Mouse (Mus musculus): ENCODE data around the gene Myo16. TPM values are rescaled to one million over a fixed set of nuclear protein-coding genes. Genes with fewer than 3 reads are reported as not detected.

Myo16 gene
- total RNA-seq, 2 experiments from 2014 or later = 4.8 to 7.5 TPM

- peak; percentile 53 to 65 for DNase-seq
- intact Hi-C loops (cut with DNase I) = loop anchor here (5.0 kb wide), 1 partner anchor 55 kb away; no protein-coding TSS in a partner anchor
These were observed 433.4 kb downstream of the Myo16 start for GRCm38 (mm10) chr8:10586956-10587744.

GRCm38 (mm10) chr8:10589422-10589933, 435.8 kb downstream of the Myo16 start:
- no peak for DNase-seq
- intact Hi-C loops (cut with DNase I) = loop anchor here (5.0 kb wide), 1 partner anchor 53 kb away; no protein-coding TSS in a partner anchor

GRCm38 (mm10) chr8:10592917-10593316, 439.2 kb downstream of the Myo16 start:
- no peak for DNase-seq
- intact Hi-C loops (cut with DNase I) = loop anchor here (5.0 kb wide), 1 partner anchor 34 kb away; no protein-coding TSS in a partner anchor

GRCm38 (mm10) chr8:10596353-10596752, 442.6 kb downstream of the Myo16 start:
- DNase-seq = no peak
- intact Hi-C loops (cut with DNase I) = no loop called here

- intact Hi-C loops (cut with DNase I) = no loop called here
- DNase-seq = no peak
These were observed 443.9 kb downstream of the Myo16 start for GRCm38 (mm10) chr8:10597595-10597994.

GRCm38 (mm10) chr8:10598889-10599288, 445.2 kb downstream of the Myo16 start:
- DNase-seq = no peak
- intact Hi-C loops (cut with DNase I) = no loop called here

GRCm38 (mm10) chr8:10606028-10606815, 452.5 kb downstream of the Myo16 start:
- no peak for DNase-seq
- intact Hi-C loops (cut with DNase I) = no loop called here

GRCm38 (mm10) chr8:10606816-10607209, 453.1 kb downstream of the Myo16 start:
- intact Hi-C loops (cut with DNase I) = no loop called here
- DNase-seq = no peak

- no peak for DNase-seq
- intact Hi-C loops (cut with DNase I) = no loop called here
These were observed 457.9 kb downstream of the Myo16 start for GRCm38 (mm10) chr8:10611636-10612035.

- DNase-seq = peak in 1 of 2 experiments; percentile 19
- intact Hi-C loops (cut with DNase I) = no loop called here
These were observed 459.7 kb downstream of the Myo16 start for GRCm38 (mm10) chr8:10613371-10613770.

GRCm38 (mm10) chr8:10619689-10620088, 466.0 kb downstream of the Myo16 start:
- intact Hi-C loops (cut with DNase I) = no loop called here

GRCm38 (mm10) chr8:10625262-10625661, 471.6 kb downstream of the Myo16 start:
- intact Hi-C loops (cut with DNase I) = loop anchor here (5.0 kb wide), 1 partner anchor 33 kb away; no protein-coding TSS in a partner anchor

More at GRCm38 (mm10) chr8:10619689-10620088, 466.0 kb downstream of the Myo16 start:
- no peak for DNase-seq

GRCm38 (mm10) chr8:10628725-10629124, 475.0 kb downstream of the Myo16 start:
- intact Hi-C loops (cut with DNase I) = loop anchor here (5.0 kb wide), 1 partner anchor 36 kb away; no protein-coding TSS in a partner anchor
- DNase-seq = no peak

More at GRCm38 (mm10) chr8:10625262-10625661, 471.6 kb downstream of the Myo16 start:
- no peak for DNase-seq

- DNase-seq = no peak
- intact Hi-C loops (cut with DNase I) = loop anchor here (5.0 kb wide), 1 partner anchor 38 kb away; no protein-coding TSS in a partner anchor
These were observed 476.2 kb downstream of the Myo16 start for GRCm38 (mm10) chr8:10629862-10630261.

GRCm38 (mm10) chr8:10631006-10631405, 477.3 kb downstream of the Myo16 start:
- DNase-seq = no peak
- intact Hi-C loops (cut with DNase I) = no loop called here

GRCm38 (mm10) chr8:10632603-10633002, 478.9 kb downstream of the Myo16 start:
- no peak for DNase-seq
- intact Hi-C loops (cut with DNase I) = no loop called here

- intact Hi-C loops (cut with DNase I) = no loop called here
- DNase-seq = no peak
These were observed 479.8 kb downstream of the Myo16 start for GRCm38 (mm10) chr8:10633360-10634140.

GRCm38 (mm10) chr8:10634421-10634820, 480.7 kb downstream of the Myo16 start:
- intact Hi-C loops (cut with DNase I) = no loop called here
- DNase-seq = no peak

- intact Hi-C loops (cut with DNase I) = no loop called here
- DNase-seq = no peak
These were observed 485.2 kb downstream of the Myo16 start for GRCm38 (mm10) chr8:10638871-10639270.

Measured in heart, postnatal 14 days (tissue).